Mouse (Mus musculus) pancreas, adult 10 weeks (tissue): ENCODE results near the gene Mgst2. TPM values are rescaled to one million over a fixed set of nuclear protein-coding genes. Genes with fewer than 3 reads are reported as not detected.

ENCODE experiments used
- polyA plus RNA-seq: library from polyadenylated mRNA; stranded (reverse); fragments of 350-450 nt; fragmentation: Illumina TruSeq; extraction: RNeasy Lipid Tissue Mini Kit (QIAGEN cat#74804); gene quantifications from one replicate; pipeline ENCODE4 v1.2.3, GENCODE M21; 2015; ENCODE audit warnings: low read depth, low replicate concordance; ENCODE audit not compliant: insufficient read depth

Mgst2 gene
- 1.9 TPM for polyA plus RNA-seq

DNA sequence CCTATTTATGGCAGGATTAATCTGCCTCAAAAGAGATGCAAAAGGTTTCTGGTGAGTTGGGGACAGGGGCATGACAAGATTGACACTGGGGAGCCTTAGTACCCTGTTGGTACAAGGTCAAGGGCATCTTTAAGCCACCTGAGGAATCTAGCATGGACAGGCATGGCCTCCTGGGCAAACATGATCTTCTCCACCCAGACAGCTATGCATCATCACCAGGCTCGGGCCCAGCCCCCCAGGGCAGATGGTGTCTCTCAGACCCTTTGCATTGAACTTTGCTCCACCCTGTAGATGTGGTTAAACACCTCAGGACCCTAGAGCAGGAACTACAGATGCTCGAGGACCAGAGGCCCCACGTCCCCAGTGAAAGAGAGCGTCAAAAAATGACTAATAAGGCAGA lies at the start of gene Mgst2:
Gene Mgst2, plus strand, starts transcription at position 301 of the 400 bp plus-strand sequence.

Other genes starting within 250 kb of the Mgst2 start
- 6.2 TPM for gene Naa15, start 245.2 kb upstream of the Mgst2 start, polyA plus RNA-seq
- 4.6 TPM for gene Rab33b, start 176.4 kb upstream of the Mgst2 start, polyA plus RNA-seq
- gene Setd7, start 99.5 kb upstream of the Mgst2 start, polyA plus RNA-seq: 6.4 TPM